Mouse (Mus musculus): ENCODE measurements around the gene Mrps7.
"Not testable (repeated sequence)": the region's sequence is repeated elsewhere in the genome, so short reads cannot be mapped to it uniquely, and the experiment has no call there.

The Mrps7 gene

DNA sequence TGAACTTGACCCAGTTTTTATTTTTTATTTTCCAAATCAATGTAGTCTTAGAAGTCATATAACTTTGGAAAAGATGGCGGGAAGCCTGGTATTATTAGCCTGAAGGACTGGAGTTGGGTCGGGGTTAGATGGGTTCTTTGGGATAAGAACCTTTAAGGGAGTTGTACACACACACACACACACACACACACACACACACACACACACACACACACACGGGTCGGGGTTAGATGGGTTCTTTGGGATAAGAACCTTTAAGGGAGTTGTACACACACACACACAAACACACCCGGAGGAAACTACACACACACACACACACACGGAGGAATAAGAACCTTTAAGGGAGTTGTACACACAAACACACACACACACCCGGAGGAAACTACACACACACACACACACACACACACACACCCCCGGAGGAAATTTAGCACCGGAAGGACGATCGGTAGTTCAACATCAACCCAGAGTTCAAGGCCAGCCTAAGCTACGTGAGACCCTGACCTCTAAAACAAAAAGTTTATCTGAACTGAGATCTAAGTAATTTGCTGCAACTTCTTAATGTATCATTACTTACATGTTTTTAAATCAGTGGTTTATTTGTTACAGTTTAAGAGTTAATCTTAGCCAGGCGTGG, 24.9 kb downstream of the Mrps7 start:
- no peak for DNase-seq (ENCODE audit: extremely low spot score, low spot score)

DNA sequence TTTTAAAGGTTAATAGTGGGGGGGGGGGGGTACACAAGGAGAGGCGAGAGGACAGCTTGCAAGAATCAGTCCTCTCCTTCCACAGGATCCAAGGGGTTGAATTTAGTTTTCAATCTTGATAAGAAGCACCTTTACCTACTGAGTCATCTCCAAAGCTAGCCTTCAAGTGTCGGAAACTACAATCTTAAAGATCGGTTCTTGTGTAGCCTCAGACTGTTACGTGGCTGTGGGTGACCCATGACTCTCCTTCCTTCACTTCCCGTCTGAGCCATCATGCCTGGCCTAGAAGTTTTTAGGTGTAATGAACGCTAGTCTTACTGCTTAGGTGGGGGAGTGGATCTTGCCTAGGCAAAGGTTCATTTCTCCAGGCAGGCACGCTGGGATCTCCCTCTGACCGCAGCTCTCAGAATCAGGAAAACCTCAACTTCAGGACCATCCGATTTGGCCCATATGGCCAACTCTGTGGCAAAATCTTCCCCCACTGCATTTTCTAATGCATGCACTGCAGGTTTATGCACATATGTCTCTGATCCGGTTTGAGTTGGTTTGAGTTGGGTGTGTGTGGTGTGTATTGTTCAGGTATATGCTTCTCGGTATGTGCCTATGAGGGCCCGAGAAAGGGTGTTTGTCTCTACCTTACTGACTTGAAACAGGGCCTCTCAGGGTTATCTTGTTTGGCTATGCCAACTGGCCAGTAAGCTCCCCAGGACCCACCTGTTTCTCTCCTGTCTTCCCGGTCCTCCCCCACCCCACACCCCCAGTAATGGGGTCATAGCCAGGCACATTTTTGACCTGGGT, 26.2 kb downstream of the Mrps7 start:
- DNase-seq (ENCODE audit: extremely low spot score, low spot score) = no peak

- DNase-seq (ENCODE audit: extremely low spot score, low spot score) = no peak
Measured at GRCm38 (mm10) chr11:115630532-115631504, 27.1 kb downstream of the Mrps7 start.

GRCm38 (mm10) chr11:115631505-115631890, 27.8 kb downstream of the Mrps7 start:
- peak; percentile 36 for DNase-seq (ENCODE audit: extremely low spot score, low spot score)

- no peak for DNase-seq (ENCODE audit: extremely low spot score, low spot score)
Measured at GRCm38 (mm10) chr11:115632247-115632646, 28.5 kb downstream of the Mrps7 start.

DNA sequence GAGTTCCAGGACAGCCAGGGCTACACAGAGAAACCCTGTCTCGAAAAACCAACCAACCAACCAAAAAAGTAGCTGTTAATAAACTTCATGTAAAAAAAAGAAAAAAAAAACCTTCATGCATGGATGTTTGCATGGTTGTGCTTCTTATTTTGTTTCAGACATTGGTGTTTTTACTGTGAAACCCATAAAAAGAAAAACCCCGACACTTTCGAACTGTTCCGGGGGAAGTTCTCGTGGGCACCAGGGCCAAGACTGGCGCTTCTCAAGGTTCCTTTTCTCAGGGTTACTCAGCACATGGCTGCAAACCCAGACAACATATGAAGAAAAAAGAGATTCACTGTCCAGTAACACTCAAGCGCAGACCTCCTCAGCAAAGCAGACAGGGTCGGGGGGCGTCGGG, 29.1 kb downstream of the Mrps7 start:
- DNase-seq (ENCODE audit: extremely low spot score, low spot score) = no peak

- peak; percentile 27 for DNase-seq (ENCODE audit: extremely low spot score, low spot score)
Measured at GRCm38 (mm10) chr11:115634109-115634508, 30.4 kb downstream of the Mrps7 start.

- DNase-seq (ENCODE audit: extremely low spot score, low spot score) = no peak
Measured at GRCm38 (mm10) chr11:115635041-115635440, 31.3 kb downstream of the Mrps7 start.

GRCm38 (mm10) chr11:115635484-115635883, 31.8 kb downstream of the Mrps7 start:
- DNase-seq (ENCODE audit: extremely low spot score, low spot score) = no peak

GRCm38 (mm10) chr11:115636960-115637359, 33.2 kb downstream of the Mrps7 start:
- no peak for DNase-seq (ENCODE audit: extremely low spot score, low spot score)

GRCm38 (mm10) chr11:115638498-115639409, 35.0 kb downstream of the Mrps7 start:
- no peak for DNase-seq (ENCODE audit: extremely low spot score, low spot score)

- no peak for DNase-seq (ENCODE audit: extremely low spot score, low spot score)
Measured at GRCm38 (mm10) chr11:115639540-115639939, 35.8 kb downstream of the Mrps7 start.

DNA sequence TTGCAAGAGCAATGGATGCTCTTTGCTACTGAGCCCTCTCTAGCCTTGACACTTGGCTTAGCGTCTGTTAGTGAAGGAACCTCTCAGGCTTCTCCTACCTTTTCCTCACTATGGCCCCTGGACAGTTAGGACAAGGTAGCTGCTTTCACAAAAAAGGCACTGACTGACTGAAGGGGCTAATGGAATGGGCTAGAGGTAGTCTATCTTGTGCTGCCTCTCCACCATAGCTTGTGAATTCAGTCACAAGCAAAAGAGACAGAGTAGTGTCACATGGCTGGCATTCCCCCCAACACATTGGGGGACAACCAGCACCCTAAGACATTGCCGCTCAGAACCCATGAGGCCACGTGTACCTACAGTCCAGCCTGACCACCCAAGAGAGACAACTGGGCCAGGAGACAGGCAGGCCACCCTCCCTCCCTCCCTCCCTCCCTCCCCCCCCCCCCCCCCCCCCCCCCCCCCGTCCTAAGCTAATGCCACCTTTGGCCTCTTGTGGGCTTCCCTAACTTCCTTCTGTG, 36.6 kb downstream of the Mrps7 start:
- no peak for DNase-seq (ENCODE audit: extremely low spot score, low spot score)

GRCm38 (mm10) chr11:115640978-115641663, 37.4 kb downstream of the Mrps7 start:
- no peak for DNase-seq (ENCODE audit: extremely low spot score, low spot score)

DNA sequence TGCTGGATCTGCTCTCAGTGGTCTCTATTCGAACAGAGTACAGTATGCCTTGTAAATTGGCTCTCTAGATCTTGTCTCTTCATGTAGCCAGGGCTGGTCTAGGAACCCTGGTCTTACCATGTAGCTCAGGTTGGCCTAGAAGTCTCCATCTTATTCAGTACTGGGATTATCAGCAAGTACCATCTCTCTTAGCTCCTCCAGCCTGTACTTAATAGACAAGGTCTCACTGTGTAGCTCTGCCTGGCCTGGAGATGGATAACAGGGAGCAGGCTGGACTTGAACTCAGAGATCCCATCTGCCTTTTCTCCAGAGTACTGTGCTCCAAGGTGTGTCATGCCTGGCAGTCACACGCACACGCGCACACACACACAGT, 37.9 kb downstream of the Mrps7 start:
- no peak for DNase-seq (ENCODE audit: extremely low spot score, low spot score)

DNA sequence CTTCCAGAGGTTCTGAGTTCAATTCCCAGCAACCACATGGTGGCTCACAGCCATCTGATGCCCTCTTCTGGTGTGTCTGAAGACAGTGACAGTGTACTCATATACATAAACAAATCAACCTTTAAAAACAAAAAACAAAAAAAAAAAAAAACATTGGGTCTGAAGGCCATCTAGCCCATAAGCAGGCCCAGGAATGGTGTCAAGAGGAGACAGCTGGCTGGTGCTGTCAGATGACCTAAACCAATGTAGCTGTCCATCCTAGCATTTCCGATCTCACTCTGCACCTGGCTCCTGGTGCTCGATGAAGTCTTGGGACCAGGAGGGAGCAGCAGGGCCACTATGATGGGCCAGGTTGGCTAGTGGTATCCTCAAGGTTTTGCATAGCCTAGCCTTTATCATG, 39.0 kb downstream of the Mrps7 start:
- DNase-seq (ENCODE audit: extremely low spot score, low spot score) = no peak

DNA sequence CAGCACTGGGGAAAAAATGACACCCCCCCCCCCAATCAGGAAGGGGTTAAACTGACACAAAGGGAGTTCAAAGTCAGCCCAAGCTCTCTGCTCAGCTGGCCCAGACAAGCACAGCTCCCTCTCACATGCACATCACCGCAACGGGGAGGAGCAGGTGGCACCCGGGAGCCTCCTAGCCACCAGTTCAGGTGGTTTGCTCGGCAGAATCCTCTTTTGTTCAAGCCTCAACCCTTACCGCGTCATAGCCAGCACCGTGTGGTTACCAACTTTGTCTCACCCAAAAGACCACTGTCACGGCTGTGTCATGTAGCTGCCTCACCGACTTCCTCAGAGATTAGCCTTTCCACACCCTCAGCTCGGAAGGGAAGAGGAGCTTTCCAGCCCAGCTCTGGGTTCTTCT, 39.5 kb downstream of the Mrps7 start:
- no peak for DNase-seq (ENCODE audit: extremely low spot score, low spot score)

GRCm38 (mm10) chr11:115644308-115644707, 40.6 kb downstream of the Mrps7 start:
- no peak for DNase-seq (ENCODE audit: extremely low spot score, low spot score)

- DNase-seq (ENCODE audit: extremely low spot score, low spot score) = not testable (repeated sequence)
Measured at GRCm38 (mm10) chr11:115645498-115645897, 41.8 kb downstream of the Mrps7 start.

DNA sequence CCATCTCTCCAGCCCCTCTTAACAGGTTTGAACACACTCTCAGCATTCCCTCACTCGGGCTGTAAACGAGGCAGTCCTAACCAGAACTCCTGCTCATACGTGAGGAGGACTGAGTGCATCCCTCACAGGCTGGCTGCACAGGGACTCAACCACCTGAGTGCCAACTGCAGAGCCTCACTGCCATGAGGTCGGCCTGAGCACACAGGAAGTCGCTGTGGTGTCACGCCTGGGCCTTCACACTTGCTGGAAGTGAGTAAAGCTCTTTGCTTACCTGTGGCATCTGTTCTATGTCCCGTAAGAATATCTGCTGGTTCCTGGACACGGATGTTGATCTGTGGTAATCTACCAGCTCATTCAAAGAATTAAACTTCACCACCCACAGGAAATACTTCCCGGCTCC, 42.7 kb downstream of the Mrps7 start:
- no peak for DNase-seq (ENCODE audit: extremely low spot score, low spot score)
